Mouse (Mus musculus): ENCODE results near the gene Csad.

The Csad gene

GRCm38 (mm10) chr15:102195373-102195772 is 9.2 kb downstream of the Csad start:
- no peak for DNase-seq

- DNase-seq, result no peak
Measured at GRCm38 (mm10) chr15:102194439-102194838, 10.1 kb downstream of the Csad start.

DNA sequence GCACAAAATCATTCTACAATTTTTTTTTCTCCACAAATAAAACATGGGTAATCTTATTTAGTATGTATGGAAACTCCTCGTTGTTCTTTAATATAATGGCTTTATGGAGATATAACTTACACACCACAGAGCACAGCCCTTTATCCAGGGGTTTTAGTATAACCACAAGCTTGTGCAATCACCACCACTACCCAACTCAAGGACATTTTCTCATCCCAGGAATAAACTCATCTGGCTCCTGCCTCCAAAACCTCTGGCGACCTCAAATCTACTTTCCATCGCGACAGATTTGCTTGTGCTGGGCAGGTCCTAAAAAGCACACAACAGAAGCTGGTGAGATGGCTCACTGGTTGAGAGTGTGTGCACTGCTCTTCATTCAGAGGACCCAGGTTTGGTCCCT is 10.9 kb downstream of the Csad start:
- no peak for DNase-seq

DNA sequence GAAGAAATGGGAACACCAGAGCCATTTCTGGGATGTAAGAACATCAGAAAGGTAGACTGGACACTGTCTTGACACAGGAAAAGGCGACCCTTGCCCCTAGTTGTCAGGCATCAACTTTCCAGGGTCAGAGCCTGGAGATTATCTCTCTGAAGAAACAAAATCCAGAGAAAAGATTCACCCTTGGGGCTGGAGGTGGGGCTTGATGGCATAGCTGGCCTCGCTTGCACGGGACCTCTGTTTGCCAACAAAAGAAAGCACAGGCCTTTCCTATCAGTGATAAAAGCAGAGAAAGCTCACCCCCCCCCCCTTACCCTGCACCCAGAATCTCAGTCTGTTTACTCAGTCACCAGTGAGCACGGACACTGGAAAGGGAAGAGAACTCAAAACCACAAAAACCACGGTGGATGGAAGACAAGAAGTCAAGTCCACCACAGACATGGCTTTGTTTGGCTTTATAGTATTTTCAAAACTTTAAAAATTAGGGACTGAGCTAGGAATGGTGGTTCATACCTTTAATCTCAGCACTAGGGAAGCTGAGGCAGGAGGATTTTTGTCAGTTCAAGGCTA is 11.6 kb downstream of the Csad start:
- no peak for DNase-seq

GRCm38 (mm10) chr15:102192271-102192812 is 12.2 kb downstream of the Csad start:
- no peak for DNase-seq

GRCm38 (mm10) chr15:102191699-102192098 is 12.8 kb downstream of the Csad start:
- no peak for DNase-seq

DNA sequence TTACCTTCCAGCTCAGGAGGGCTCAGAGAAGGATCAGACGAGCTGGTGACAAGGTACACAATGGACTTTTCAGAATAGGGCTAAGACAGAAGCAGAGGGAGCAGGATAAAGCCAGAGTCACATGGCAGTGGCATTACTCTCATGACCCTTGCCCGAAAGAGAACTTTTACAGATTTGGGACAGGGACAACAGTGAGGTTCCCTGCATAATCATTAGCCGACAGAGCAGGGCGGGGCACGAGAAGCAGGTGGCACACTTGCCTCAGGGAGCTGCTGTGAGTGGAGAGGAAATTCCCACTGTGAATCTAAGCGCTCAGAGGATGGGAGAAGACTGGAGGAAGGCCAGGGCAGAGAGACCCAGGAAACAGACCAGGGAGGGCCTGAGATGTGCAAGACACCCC is 15.6 kb downstream of the Csad start:
- no peak for DNase-seq

DNA sequence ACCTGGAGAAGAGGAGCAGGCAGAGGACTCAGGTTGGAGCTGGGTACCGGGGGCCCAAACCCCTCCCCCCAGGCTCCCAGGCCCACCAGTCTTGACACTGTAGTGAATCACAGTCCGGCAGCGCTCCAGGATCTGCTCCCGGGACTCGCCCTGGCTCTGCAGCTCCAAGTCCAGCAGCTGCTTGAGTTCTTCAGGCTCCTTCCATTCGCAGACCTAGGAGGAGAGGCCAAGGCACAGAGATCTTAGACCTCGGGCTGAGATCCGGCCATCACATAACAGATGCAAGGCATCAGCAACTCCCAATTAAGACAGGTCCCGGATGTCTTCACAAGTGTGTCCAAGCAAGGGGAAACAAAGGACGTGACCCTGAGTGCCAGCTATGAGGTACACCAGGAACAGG is 16.4 kb downstream of the Csad start:
- no peak for DNase-seq

- no peak for DNase-seq
Measured at GRCm38 (mm10) chr15:102186239-102186638, 18.3 kb downstream of the Csad start.

DNA sequence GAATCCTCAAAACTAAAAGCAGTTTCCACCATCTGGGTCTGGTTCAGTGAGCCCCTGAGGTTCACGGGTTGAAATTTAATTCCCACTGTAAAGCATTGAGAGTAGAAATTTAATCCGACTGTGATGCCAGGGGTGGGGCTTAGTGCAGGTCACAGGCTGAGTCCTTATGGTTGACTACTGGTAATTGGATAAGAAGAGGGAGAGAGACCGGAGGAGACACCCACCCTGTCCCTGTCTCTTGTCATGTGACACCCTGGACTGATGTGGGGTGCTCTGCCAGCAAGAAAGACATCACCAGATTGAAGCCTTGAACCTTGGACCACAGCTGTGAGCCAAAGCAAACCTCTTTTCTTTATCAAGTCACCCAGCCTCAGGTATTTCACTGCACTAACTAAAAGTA is 21.4 kb downstream of the Csad start:
- no peak for DNase-seq

DNA sequence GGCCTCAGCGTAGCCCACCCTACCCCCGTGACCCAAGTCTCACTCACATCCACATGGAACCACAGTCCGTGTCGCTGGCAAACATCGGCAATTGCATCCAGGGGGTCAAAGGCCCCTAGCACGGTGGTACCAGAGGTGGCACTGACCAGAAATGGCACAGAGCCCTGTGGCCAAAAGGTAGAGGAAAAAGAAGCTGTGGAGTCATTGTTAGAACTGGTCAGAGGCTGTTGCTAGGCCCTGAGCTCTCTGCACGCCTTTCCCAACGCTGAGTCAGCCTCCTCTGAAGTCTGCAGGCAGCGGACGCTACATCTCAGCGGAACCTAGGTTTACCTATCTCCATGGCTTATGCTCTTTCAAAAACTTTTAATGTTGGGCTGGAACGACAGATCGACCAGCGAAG is 24.6 kb downstream of the Csad start:
- DNase-seq, result no peak

DNA sequence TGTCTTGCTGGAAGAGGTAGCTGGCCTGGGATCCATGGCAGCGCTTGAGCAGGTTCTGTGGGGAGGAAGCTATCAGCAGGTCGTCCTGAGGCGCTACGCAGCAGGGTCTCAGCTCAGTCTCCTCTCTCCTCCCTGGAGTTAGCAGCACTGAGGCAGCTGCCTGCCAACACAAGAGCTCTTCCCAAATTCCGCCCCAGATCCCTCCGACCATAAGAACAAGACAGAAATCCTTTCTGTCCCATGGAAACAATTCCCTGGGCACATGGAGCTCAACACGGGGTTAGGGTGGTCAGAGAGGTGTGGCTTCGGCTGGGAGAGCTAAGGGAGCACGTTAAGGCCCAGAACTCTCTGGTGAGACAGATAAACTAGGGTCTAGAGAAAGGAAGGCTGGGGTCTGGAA is 25.4 kb downstream of the Csad start:
- DNase-seq, result no peak

DNA sequence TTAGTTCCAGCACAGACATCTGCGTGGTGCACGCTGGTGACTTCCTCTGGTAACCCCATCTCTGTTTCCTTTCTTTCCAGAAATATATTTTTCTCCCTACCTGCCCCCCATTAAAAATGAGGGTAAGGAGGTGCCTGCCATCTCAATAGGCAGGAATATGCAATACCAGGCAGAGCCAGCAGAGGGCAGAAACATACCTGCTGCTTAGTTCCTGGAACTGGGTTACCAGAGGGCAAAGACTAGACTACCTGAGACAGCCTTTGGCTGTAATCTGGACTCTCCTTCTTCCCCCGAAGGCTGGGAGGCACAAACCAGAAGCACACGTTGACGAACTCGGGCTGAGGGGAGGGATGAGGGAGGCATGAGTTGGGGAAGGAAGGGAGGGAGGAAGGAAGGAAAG is 26.2 kb downstream of the Csad start:
- DNase-seq, result peak; percentile 79

- no peak for DNase-seq
Measured at GRCm38 (mm10) chr15:102177417-102177816, 27.1 kb downstream of the Csad start.

GRCm38 (mm10) chr15:102176571-102177316 is 27.8 kb downstream of the Csad start:
- DNase-seq, result no peak

- DNase-seq, result no peak
Measured at GRCm38 (mm10) chr15:102175736-102176319, 28.7 kb downstream of the Csad start.

- no peak for DNase-seq
Measured at GRCm38 (mm10) chr15:102173581-102173980, 30.9 kb downstream of the Csad start.

DNA sequence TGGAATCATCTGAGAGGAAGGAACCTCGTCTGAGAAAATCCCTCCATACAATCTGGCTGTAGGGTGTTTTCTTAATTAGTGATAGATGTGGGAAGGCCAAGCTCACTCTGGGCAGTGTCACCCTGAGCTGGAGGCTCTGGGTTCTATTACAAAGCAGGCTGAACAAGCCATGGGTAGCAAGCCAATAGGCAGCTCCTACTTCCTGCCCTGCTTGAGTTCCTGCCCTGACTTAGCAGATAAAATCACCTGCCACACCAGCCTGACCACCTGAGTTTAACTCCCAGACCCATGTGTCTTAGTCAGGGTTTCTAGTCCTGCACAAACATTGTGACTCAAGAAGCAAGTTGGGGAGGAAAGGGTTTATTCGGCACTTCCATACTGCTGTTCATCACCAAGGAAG is 35.5 kb downstream of the Csad start:
- no peak for DNase-seq

GRCm38 (mm10) chr15:102167620-102168021 is 36.9 kb downstream of the Csad start:
- no peak for DNase-seq

GRCm38 (mm10) chr15:102165468-102166100 is 38.9 kb downstream of the Csad start:
- no peak for DNase-seq

- no peak for DNase-seq
Measured at GRCm38 (mm10) chr15:102163900-102164693, 40.4 kb downstream of the Csad start.

- no peak for DNase-seq
Measured at GRCm38 (mm10) chr15:102160415-102161060, 44.0 kb downstream of the Csad start.

Measured in right cerebral cortex, postnatal 4 days (tissue).